Mouse (Mus musculus) liver, embryonic 11.5 days (tissue): Measurements from ENCODE around the gene Reep3. TPM values are rescaled to one million over a fixed set of nuclear protein-coding genes. Genes with fewer than 3 reads are reported as not detected.

Experiments used
- ATAC-seq: fragments of 200-750 bp; cut with Nextera tagmentation; replicated peaks from 2 replicates; pipeline ENCODE4 v1.8.0; 2017; ENCODE audit warnings: moderate number of reproducible peaks, mild to moderate bottlenecking, moderate TSS enrichment, moderate library complexity; ENCODE audit not compliant: low FRiP score
- DNase-seq: peaks from one replicate; pipeline ENCODE4 v3.0.0-alpha.2; 2017; ENCODE audit warnings: low spot score
- H3K27ac ChIP-seq: fragments of 300-500 bp; sonication (generic); 2 replicates; pipeline ENCODE4 v1.5.1; 2014; ENCODE audit warnings: mild to moderate bottlenecking, low read depth, low read length, control low read depth
- H3K27me3 ChIP-seq: fragments of 300-500 bp; sonication (generic); replicated peaks from 2 replicates; pipeline ENCODE4 v1.6.1; 2014; ENCODE audit warnings: low read length, mixed read lengths; ENCODE audit not compliant: control insufficient read depth, insufficient read depth
- H3K36me3 ChIP-seq: fragments of 300-500 bp; sonication (generic); 2 replicates; pipeline ENCODE4 v1.6.1; 2014; ENCODE audit warnings: mild to moderate bottlenecking, low read length, moderate library complexity, mixed read lengths; ENCODE audit not compliant: control insufficient read depth, insufficient read depth
- H3K4me1 ChIP-seq: fragments of 300-500 bp; sonication (generic); replicated peaks from 2 replicates; pipeline ENCODE4 v1.6.1; 2014; ENCODE audit warnings: low read length, mixed read lengths; ENCODE audit not compliant: control insufficient read depth, insufficient read depth
- H3K4me2 ChIP-seq: fragments of 300-500 bp; sonication (generic); 2 replicates; pipeline ENCODE4 v1.6.1; 2014; ENCODE audit warnings: mild to moderate bottlenecking, control low read depth, moderate library complexity
- H3K4me3 ChIP-seq: fragments of 300-500 bp; sonication (generic); 2 replicates; pipeline ENCODE4 v1.5.1; 2014; ENCODE audit warnings: low read depth, low read length, control low read depth
- H3K9ac ChIP-seq: fragments of 300-500 bp; sonication (generic); 2 replicates; pipeline ENCODE4 v1.6.1; 2014; ENCODE audit warnings: low read depth, low read length, control low read depth
- H3K9me3 ChIP-seq: fragments of 300-500 bp; sonication (generic); 2 replicates; pipeline ENCODE4 v1.6.1; 2016; ENCODE audit warnings: low read length, inconsistent platforms, mixed read lengths; ENCODE audit not compliant: control insufficient read depth
- WGBS: fragments of 180-500 bp; shearing (Covaris S2); extraction: QIAGEN DNeasy Blood & Tissue Kit; methylation state at CpG from one replicate; pipeline ENCODE4 v1.1.7; 2014; 5-methylcytosine and 5-hydroxymethylcytosine counted together
- polyA plus RNA-seq: library from polyadenylated mRNA; unstranded; fragments of >200 nt; fragmentation: Nextera tagmentation; extraction: Ambion mirVana; gene quantifications from 2 replicates; pipeline ENCODE4 v1.2.1, GENCODE M21; 2014

Reep3 gene
- polyA plus RNA-seq, 1 experiment from 2014 or later: 11.5 TPM

DNA sequence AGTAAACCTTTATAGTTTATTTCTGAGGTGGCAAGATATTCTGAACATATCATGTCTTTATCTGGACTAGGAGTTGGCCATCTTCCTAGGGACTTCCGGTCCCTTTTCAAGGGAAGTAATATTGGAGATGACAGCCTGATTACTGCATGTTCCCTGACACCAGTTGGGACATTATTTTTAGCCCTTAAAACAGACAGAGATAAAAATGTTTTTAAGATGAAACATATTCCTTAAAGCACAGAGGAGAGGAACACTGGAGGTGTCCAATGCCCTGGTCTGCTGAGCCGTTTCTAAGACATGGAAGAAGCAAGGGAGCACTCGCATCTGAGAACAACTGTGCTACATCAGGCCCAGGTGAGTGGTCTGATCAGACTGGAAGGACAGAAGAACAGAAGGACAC, 119.7 kb downstream of the Reep3 start:
- no peaks in the 10 kb centered on the region for H3K4me1 ChIP-seq
- ATAC-seq (no peak), DNase-seq (no peak)
- H3K27me3 ChIP-seq: no peaks in the 10 kb centered on the region
- H3K27ac ChIP-seq: no peak overlapping the region
- H3K4me2 ChIP-seq: no peak overlapping the region
- H3K36me3 ChIP-seq: no peaks in the 10 kb centered on the region
- H3K9me3 ChIP-seq: no peaks in the 10 kb centered on the region
- H3K4me3 ChIP-seq: no peak overlapping the region
- 90% methylated on average over 3 of the region's 3 CpGs for WGBS
- H3K9ac ChIP-seq: no peak overlapping the region

DNA sequence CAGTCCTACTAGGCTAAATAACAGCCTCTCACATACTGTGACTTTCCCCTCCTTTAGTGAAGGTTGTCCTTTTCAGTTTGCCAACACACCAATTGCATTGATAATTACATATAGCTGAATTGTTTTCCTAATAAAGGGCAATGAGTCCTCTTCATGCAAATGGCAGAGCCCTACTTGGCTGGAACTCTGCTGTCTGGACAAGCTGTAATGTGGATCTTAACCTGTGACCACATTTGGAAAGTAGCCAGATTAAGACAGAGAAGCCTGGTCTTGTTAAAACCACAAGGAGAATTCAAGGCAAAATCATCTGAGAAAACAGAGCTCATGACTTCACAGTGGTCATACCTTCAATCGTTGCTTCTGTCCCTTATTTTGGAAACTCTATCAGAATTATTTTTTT, 121.3 kb downstream of the Reep3 start:
- DNase-seq: no peak
- no peaks in the 10 kb centered on the region for H3K9me3 ChIP-seq
- 72% methylated on average over 1 of the region's 1 CpGs for WGBS

GRCm38 (mm10) chr10:66974417-66974816, 122.3 kb downstream of the Reep3 start:
- Histone ChIP-seq H3K36me3 (no peaks in the 10 kb centered on the region), H3K4me1 (no peaks in the 10 kb centered on the region), H3K4me3 (no peak overlapping the region), H3K9me3 (no peaks in the 10 kb centered on the region), H3K27me3 (no peaks in the 10 kb centered on the region), H3K4me2 (no peak overlapping the region), H3K27ac (no peak overlapping the region), H3K9ac (no peak overlapping the region)
- WGBS: 72% methylated on average over 4 of the region's 4 CpGs
- DNase-seq (no peak), ATAC-seq (no peak)

More for the DNA sequence above, 121.3 kb downstream of the Reep3 start:
- ATAC-seq: no peak
- Histone ChIP-seq H3K27me3 (no peaks in the 10 kb centered on the region), H3K36me3 (no peaks in the 10 kb centered on the region), H3K4me3 (no peak overlapping the region), H3K4me2 (no peak overlapping the region), H3K9ac (no peak overlapping the region), H3K27ac (no peak overlapping the region), H3K4me1 (no peaks in the 10 kb centered on the region)

- ATAC-seq (no peak), DNase-seq (no peak)
- H3K4me2 ChIP-seq: no peak overlapping the region
- H3K27me3 ChIP-seq: no peaks in the 10 kb centered on the region
- H3K9me3 ChIP-seq: no peaks in the 10 kb centered on the region
- no peaks in the 10 kb centered on the region for H3K36me3 ChIP-seq
- no peak overlapping the region for H3K27ac ChIP-seq
- no peak overlapping the region for H3K9ac ChIP-seq
- H3K4me3 ChIP-seq: no peak overlapping the region
- 72% methylated on average over 6 of the region's 6 CpGs for WGBS
- no peaks in the 10 kb centered on the region for H3K4me1 ChIP-seq
These were observed 122.9 kb downstream of the Reep3 start for GRCm38 (mm10) chr10:66973866-66974265.

GRCm38 (mm10) chr10:66973274-66973673, 123.5 kb downstream of the Reep3 start:
- Histone ChIP-seq H3K27me3 (no peaks in the 10 kb centered on the region), H3K4me2 (no peak overlapping the region), H3K36me3 (no peaks in the 10 kb centered on the region), H3K4me1 (no peaks in the 10 kb centered on the region), H3K27ac (no peak overlapping the region), H3K4me3 (no peak overlapping the region), H3K9me3 (no peaks in the 10 kb centered on the region), H3K9ac (no peak overlapping the region)
- DNase-seq (no peak), ATAC-seq (no peak)
- 62% methylated on average over 2 of the region's 2 CpGs for WGBS

- WGBS: 89% methylated on average over 23 of the region's 23 CpGs
- no peak for DNase-seq
These were observed 126.2 kb downstream of the Reep3 start for GRCm38 (mm10) chr10:66970336-66971115.

DNA sequence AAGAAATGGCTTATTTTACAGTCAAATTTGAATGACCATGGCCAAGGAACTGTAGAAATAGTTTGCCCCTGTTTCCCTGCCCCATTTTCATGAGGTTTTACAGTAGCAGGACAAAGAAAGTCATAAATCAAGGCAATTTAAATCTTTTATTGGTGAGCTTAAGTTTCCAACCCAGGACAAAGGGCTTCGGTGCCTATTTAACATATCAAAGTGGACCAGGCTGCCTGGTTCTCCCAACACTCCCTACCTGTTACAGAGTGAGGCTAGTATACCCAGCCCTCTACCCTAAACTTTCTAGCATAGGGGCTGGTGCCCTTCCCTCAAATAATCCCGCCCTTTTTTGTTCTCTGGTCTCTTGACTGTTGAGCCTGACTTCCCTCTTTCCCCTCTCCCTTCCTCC, 127.2 kb downstream of the Reep3 start:
- no peaks in the 10 kb centered on the region for H3K4me1 ChIP-seq
- no peak overlapping the region for H3K9ac ChIP-seq
- H3K36me3 ChIP-seq: no peaks in the 10 kb centered on the region
- H3K27ac ChIP-seq: no peak overlapping the region
- 46% methylated on average over 2 of the region's 2 CpGs for WGBS
- H3K9me3 ChIP-seq: no peaks in the 10 kb centered on the region
- no peak overlapping the region for H3K4me2 ChIP-seq
- no peaks in the 10 kb centered on the region for H3K27me3 ChIP-seq
- no peak for ATAC-seq
- H3K4me3 ChIP-seq: no peak overlapping the region
- DNase-seq: no peak

More at GRCm38 (mm10) chr10:66970336-66971115, 126.2 kb downstream of the Reep3 start:
- Histone ChIP-seq H3K4me3 (no peak overlapping the region), H3K27ac (no peak overlapping the region), H3K9me3 (no peaks in the 10 kb centered on the region), H3K4me1 (no peaks in the 10 kb centered on the region), H3K27me3 (no peaks in the 10 kb centered on the region), H3K36me3 (no peaks in the 10 kb centered on the region), H3K9ac (no peak overlapping the region), H3K4me2 (no peak overlapping the region)
- ATAC-seq: no peak

DNA sequence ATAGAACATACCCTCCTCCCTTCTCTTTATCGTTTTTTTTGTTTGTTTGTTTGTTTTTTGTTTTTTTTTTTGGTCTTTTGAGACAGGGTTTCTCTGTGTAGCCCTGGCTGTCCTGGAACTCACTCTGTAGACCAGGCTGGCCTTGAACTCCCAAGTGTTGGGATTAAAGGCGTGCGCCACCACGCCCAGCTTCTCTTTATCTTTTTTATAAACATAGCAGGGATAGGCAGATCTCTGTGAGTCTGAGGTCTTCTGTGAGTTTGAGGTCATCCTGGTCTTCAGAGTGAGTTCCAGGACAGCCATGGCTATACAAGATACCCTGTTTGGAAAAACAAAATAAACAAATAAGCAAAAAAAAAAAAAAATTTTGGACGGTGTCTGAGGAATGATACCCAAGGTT, 127.7 kb downstream of the Reep3 start:
- no peak for DNase-seq
- Histone ChIP-seq H3K4me2 (no peak overlapping the region), H3K4me1 (no peaks in the 10 kb centered on the region), H3K27ac (no peak overlapping the region), H3K27me3 (no peaks in the 10 kb centered on the region), H3K4me3 (no peak overlapping the region), H3K36me3 (no peaks in the 10 kb centered on the region), H3K9me3 (no peaks in the 10 kb centered on the region), H3K9ac (no peak overlapping the region)
- no peak for ATAC-seq
- 75% methylated on average over 5 of the region's 5 CpGs for WGBS

DNA sequence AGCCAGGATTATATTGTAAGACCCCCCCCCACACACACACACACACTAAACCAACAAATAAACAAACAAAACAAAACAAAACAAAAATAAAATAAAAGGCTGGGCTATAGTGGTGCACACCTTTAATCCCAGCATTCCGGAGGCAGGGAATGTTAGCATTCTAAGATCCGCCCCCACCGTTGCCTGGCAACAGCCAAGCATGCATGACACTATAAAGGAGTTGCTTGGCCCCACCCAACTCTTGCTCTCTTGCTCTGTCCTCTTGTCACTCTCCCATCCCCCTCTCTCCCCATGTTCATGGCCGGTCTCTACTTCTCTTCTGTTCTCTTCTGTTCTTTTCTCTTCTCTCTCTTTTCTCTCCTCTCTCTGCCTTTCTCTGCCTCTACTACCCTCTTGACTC, 128.2 kb downstream of the Reep3 start:
- no peaks in the 10 kb centered on the region for H3K9me3 ChIP-seq
- H3K4me2 ChIP-seq: no peak overlapping the region
- H3K27ac ChIP-seq: no peak overlapping the region
- H3K4me3 ChIP-seq: no peak overlapping the region
- H3K9ac ChIP-seq: no peak overlapping the region
- no peaks in the 10 kb centered on the region for H3K4me1 ChIP-seq
- H3K36me3 ChIP-seq: no peaks in the 10 kb centered on the region
- WGBS: 64% methylated on average over 4 of the region's 4 CpGs
- ATAC-seq (no peak), DNase-seq (no peak)
- no peaks in the 10 kb centered on the region for H3K27me3 ChIP-seq
